Mouse (Mus musculus) lung, adult 18-20 months (tissue): Measurements from ENCODE around the gene Abcb9.
"Not testable (repeated sequence)": the region's sequence is repeated elsewhere in the genome, so short reads cannot be mapped to it uniquely, and the experiment has no call there.

ENCODE experiments used
- DNase-seq, 2 experiments: peaks; one replicate each; pipeline ENCODE4 v3.0.0; 2022; ENCODE audit warnings: mixed read lengths in 2 of 2

Abcb9 gene

GRCm38 (mm10) chr5:124056219-124056618 lies 39.4 kb downstream of the Abcb9 start:
- DNase-seq = no peak

GRCm38 (mm10) chr5:124052641-124053040 lies 43.0 kb downstream of the Abcb9 start:
- not testable (repeated sequence) for DNase-seq

GRCm38 (mm10) chr5:124051899-124052491 lies 43.6 kb downstream of the Abcb9 start:
- peak; percentile 52 to 59 for DNase-seq

- DNase-seq = peak; percentile 37 to 58
Observed at GRCm38 (mm10) chr5:124050095-124051050, 45.2 kb downstream of the Abcb9 start.

- no peak for DNase-seq
Observed at GRCm38 (mm10) chr5:124049249-124050045, 46.2 kb downstream of the Abcb9 start.

GRCm38 (mm10) chr5:124046741-124047401 lies 48.7 kb downstream of the Abcb9 start:
- peak; percentile 71 to 81 for DNase-seq

- no peak for DNase-seq
Observed at GRCm38 (mm10) chr5:124045453-124046010, 50.1 kb downstream of the Abcb9 start.

GRCm38 (mm10) chr5:124043999-124044398 lies 51.6 kb downstream of the Abcb9 start:
- DNase-seq = no peak

GRCm38 (mm10) chr5:124043212-124043978 lies 52.2 kb downstream of the Abcb9 start:
- DNase-seq = no peak

GRCm38 (mm10) chr5:124041097-124041496 lies 54.5 kb downstream of the Abcb9 start:
- DNase-seq = no peak

GRCm38 (mm10) chr5:124039602-124040001 lies 56.0 kb downstream of the Abcb9 start:
- no peak for DNase-seq

GRCm38 (mm10) chr5:124036836-124037235 lies 58.8 kb downstream of the Abcb9 start:
- DNase-seq = no peak

GRCm38 (mm10) chr5:124036341-124036740 lies 59.3 kb downstream of the Abcb9 start:
- DNase-seq = no peak

GRCm38 (mm10) chr5:124035806-124036205 lies 59.8 kb downstream of the Abcb9 start:
- DNase-seq = no peak

GRCm38 (mm10) chr5:124035406-124035805 lies 60.2 kb downstream of the Abcb9 start:
- no peak for DNase-seq

GRCm38 (mm10) chr5:124034471-124034870 lies 61.1 kb downstream of the Abcb9 start:
- no peak for DNase-seq

GRCm38 (mm10) chr5:124032001-124032508 lies 63.5 kb downstream of the Abcb9 start, which contains the start of gene Vps37b:
Gene Vps37b (minus strand): TSS chr5:124032270.
- DNase-seq = peak; percentile 84 to 89

- DNase-seq = no peak
Observed at GRCm38 (mm10) chr5:124031068-124031955, 64.3 kb downstream of the Abcb9 start.

- no peak for DNase-seq
Observed at GRCm38 (mm10) chr5:124030386-124031067, 65.1 kb downstream of the Abcb9 start.
